Mouse (Mus musculus) kidney, adult 11 months (tissue): ENCODE data around the gene Dip2c.

Experiments used
- DNase-seq: peaks from one replicate; pipeline ENCODE4 v3.0.0; 2022

The Dip2c gene

GRCm38 (mm10) chr13:9562099-9562498, 285.8 kb downstream of the Dip2c start:
- no peak for DNase-seq

GRCm38 (mm10) chr13:9562921-9563320, 286.6 kb downstream of the Dip2c start:
- DNase-seq = peak; percentile 3

- no peak for DNase-seq
Observed at GRCm38 (mm10) chr13:9568852-9569251, 292.5 kb downstream of the Dip2c start.

GRCm38 (mm10) chr13:9576686-9577085, 300.4 kb downstream of the Dip2c start:
- DNase-seq = no peak

GRCm38 (mm10) chr13:9578456-9578855, 302.1 kb downstream of the Dip2c start:
- peak; percentile 11 for DNase-seq

- peak; percentile 60 for DNase-seq
Observed at GRCm38 (mm10) chr13:9581821-9582220, 305.5 kb downstream of the Dip2c start.

- DNase-seq = no peak
Observed at GRCm38 (mm10) chr13:9583579-9583978, 307.3 kb downstream of the Dip2c start.

GRCm38 (mm10) chr13:9599334-9600096, 323.2 kb downstream of the Dip2c start:
- DNase-seq = no peak

GRCm38 (mm10) chr13:9601350-9601749, 325.0 kb downstream of the Dip2c start:
- DNase-seq = no peak

- no peak for DNase-seq
Observed at GRCm38 (mm10) chr13:9611229-9611628, 334.9 kb downstream of the Dip2c start.

GRCm38 (mm10) chr13:9632684-9633083, 356.4 kb downstream of the Dip2c start:
- DNase-seq = no peak

- no peak for DNase-seq
Observed at GRCm38 (mm10) chr13:9635951-9636350, 359.6 kb downstream of the Dip2c start.

GRCm38 (mm10) chr13:9636505-9636904, 360.2 kb downstream of the Dip2c start:
- no peak for DNase-seq

GRCm38 (mm10) chr13:9637949-9638348, 361.6 kb downstream of the Dip2c start:
- no peak for DNase-seq

- DNase-seq = no peak
Observed at GRCm38 (mm10) chr13:9648716-9649115, 372.4 kb downstream of the Dip2c start.

GRCm38 (mm10) chr13:9649894-9650293, 373.6 kb downstream of the Dip2c start:
- DNase-seq = no peak

GRCm38 (mm10) chr13:9650580-9650979, 374.3 kb downstream of the Dip2c start:
- no peak for DNase-seq

- no peak for DNase-seq
Observed at GRCm38 (mm10) chr13:9653018-9653417, 376.7 kb downstream of the Dip2c start.

- DNase-seq = no peak
Observed at GRCm38 (mm10) chr13:9656613-9657012, 380.3 kb downstream of the Dip2c start.

GRCm38 (mm10) chr13:9660711-9661110, 384.4 kb downstream of the Dip2c start:
- DNase-seq = no peak

GRCm38 (mm10) chr13:9663593-9663992, 387.3 kb downstream of the Dip2c start:
- DNase-seq = no peak

GRCm38 (mm10) chr13:9667954-9668496, 391.7 kb downstream of the Dip2c start:
- DNase-seq = no peak

GRCm38 (mm10) chr13:9669246-9669645, 392.9 kb downstream of the Dip2c start:
- DNase-seq = no peak

- no peak for DNase-seq
Observed at GRCm38 (mm10) chr13:9674126-9674525, 397.8 kb downstream of the Dip2c start.

GRCm38 (mm10) chr13:9681492-9681891, 405.2 kb downstream of the Dip2c start:
- no peak for DNase-seq
